Mouse (Mus musculus): ENCODE results near the gene 4930544D05Rik. TPM values are rescaled to one million over a fixed set of nuclear protein-coding genes. Genes with fewer than 3 reads are reported as not detected.

The 4930544D05Rik gene
- polyA plus RNA-seq, 1 experiment: not detected

DNA sequence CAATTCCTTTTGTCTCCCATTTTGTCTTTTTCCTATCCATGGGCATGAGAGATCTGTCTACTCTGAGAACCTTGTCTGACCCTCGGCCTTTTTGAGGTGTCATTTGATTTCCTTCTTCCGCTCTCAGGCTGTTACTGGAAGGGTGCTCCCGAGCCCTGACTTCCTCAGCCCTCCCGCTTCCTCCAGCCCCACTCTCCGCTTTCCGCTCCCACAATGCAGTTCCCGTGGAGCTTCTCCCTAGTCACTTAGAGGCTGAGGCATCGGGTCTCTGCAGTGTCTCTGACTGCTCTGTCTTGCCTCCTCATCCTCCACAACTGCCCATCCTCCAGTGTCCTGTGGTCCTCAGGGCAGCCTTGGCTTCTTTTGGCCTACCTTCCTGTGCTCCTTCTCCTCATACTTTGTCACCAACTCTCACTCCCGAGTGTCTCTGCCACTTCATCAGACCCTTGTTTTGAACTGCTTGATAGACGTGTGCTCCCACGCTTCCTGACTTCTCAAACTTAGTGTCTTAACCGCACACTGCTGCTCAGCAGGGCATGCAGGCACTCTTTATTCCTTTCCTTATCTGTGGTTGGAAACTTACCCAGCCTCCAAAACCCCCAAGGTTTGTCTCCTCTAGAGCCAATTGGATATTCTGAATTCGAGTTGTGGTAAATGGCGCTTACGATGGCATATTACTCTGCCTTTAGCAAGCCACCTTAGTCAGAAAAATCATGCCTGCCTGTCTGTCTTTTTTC lies 21.2 kb upstream of the 4930544D05Rik start:
- no peak overlapping the region for H3K4me3 ChIP-seq (ENCODE audit: insufficient read depth, poor library complexity, severe bottlenecking)
- H3K27me3 ChIP-seq (ENCODE audit: control insufficient read depth, insufficient read depth, insufficient read length): no peaks in the 10 kb centered on the region
- H3K79me2 ChIP-seq (ENCODE audit: control insufficient read depth, insufficient read depth): peaks cover 51% of the 10 kb centered on the region
- TF ChIP-seq MAX (IDR thresholded peaks at IDR 0.05): no peak
- TF ChIP-seq MYOG (IDR thresholded peaks at IDR 0.05; ENCODE audit: control insufficient read depth, extremely low read depth, insufficient read length): no peak
- TF ChIP-seq USF1 (IDR thresholded peaks at IDR 0.05; ENCODE audit: low read depth): no peak
- TF ChIP-seq CTCF (IDR thresholded peaks at IDR 0.05; ENCODE audit: control insufficient read depth, insufficient read depth, insufficient read length): no peak
- TF ChIP-seq MYOD1 (IDR thresholded peaks at IDR 0.05; ENCODE audit: control insufficient read depth, insufficient read length, low read depth): no peak
- TF ChIP-seq FOSL1 (IDR thresholded peaks at IDR 0.05; ENCODE audit: insufficient read depth, low read length, poor library complexity, severe bottlenecking): no peak
- no peak for TF ChIP-seq CEBPB (IDR thresholded peaks at IDR 0.05; ENCODE audit: low read depth)
- H3K79me3 ChIP-seq (ENCODE audit: low read depth): peaks cover 15% of the 10 kb centered on the region
- H3K36me3 ChIP-seq (ENCODE audit: control insufficient read depth, insufficient read depth): peaks cover 25% of the 10 kb centered on the region
- H3ac ChIP-seq (ENCODE audit: control insufficient read depth, insufficient read length, low read depth): no peak overlapping the region

DNA sequence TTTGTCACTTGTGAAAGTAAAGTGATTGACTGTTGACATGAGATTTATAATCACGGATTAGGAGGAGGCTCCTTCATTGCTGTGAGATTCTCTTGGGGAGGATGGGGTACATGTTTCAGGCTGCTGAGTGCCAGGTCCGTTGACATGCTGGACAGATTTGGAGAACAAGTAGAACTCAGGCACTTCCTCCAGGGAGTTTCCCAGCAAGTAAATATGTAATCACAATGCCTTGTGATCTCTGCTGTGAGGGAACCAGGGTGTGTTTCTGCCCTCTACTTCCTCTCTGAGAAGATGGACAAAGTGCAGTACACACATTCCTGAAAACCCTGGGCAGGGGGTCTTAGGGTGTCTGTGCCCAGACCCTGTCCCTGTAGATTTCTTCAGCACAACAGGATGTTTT lies 20.0 kb upstream of the 4930544D05Rik start:
- Histone ChIP-seq H3K79me2 (ENCODE audit: control insufficient read depth, insufficient read depth) (peaks cover 39% of the 10 kb centered on the region), H3K4me3 (ENCODE audit: insufficient read depth, poor library complexity, severe bottlenecking) (no peak overlapping the region), H3K27me3 (ENCODE audit: control insufficient read depth, insufficient read depth, insufficient read length) (no peaks in the 10 kb centered on the region), H3K79me3 (ENCODE audit: low read depth) (peaks cover 8% of the 10 kb centered on the region), H3K36me3 (ENCODE audit: control insufficient read depth, insufficient read depth) (peaks cover 25% of the 10 kb centered on the region), H3ac (ENCODE audit: control insufficient read depth, insufficient read length, low read depth) (no peak overlapping the region)
- TF ChIP-seq MYOG (IDR thresholded peaks at IDR 0.05; ENCODE audit: control insufficient read depth, extremely low read depth, insufficient read length): no peak
- TF ChIP-seq CEBPB (IDR thresholded peaks at IDR 0.05; ENCODE audit: low read depth): no peak
- no peak for TF ChIP-seq CTCF (IDR thresholded peaks at IDR 0.05; ENCODE audit: control insufficient read depth, insufficient read depth, insufficient read length)
- no peak for TF ChIP-seq MYOD1 (IDR thresholded peaks at IDR 0.05; ENCODE audit: control insufficient read depth, insufficient read length, low read depth)
- TF ChIP-seq FOSL1 (IDR thresholded peaks at IDR 0.05; ENCODE audit: insufficient read depth, low read length, poor library complexity, severe bottlenecking): no peak
- TF ChIP-seq USF1 (IDR thresholded peaks at IDR 0.05; ENCODE audit: low read depth): no peak
- TF ChIP-seq MAX (IDR thresholded peaks at IDR 0.05): no peak

DNA sequence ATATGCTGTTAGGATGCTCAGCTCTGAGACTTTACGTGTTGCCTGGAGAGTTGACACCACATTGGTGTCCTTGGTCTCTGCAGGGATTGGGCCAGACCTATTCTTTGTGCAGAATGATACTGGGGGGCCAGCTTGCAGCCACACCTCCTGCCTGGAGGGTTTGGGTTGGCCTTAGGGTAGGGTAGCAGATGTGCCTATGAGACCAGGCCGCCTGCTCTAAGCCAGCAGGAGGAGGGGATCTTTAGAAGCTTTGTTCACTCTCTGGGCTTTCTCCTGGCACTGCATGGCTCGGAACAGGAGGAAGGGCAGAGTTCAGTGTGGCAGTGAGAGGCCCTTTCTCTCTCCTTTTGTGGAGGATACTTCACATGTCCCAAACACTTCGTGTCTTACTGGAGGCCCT lies 19.6 kb upstream of the 4930544D05Rik start:
- H3K27me3 ChIP-seq (ENCODE audit: control insufficient read depth, insufficient read depth, insufficient read length): no peaks in the 10 kb centered on the region
- no peak overlapping the region for H3ac ChIP-seq (ENCODE audit: control insufficient read depth, insufficient read length, low read depth)
- no peak overlapping the region for H3K4me3 ChIP-seq (ENCODE audit: insufficient read depth, poor library complexity, severe bottlenecking)
- H3K79me2 ChIP-seq (ENCODE audit: control insufficient read depth, insufficient read depth): peaks cover 35% of the 10 kb centered on the region
- H3K36me3 ChIP-seq (ENCODE audit: control insufficient read depth, insufficient read depth): peaks cover 25% of the 10 kb centered on the region
- peaks cover 4% of the 10 kb centered on the region for H3K79me3 ChIP-seq (ENCODE audit: low read depth)
- TF ChIP-seq USF1 (IDR thresholded peaks at IDR 0.05; ENCODE audit: low read depth) (no peak), MAX (IDR thresholded peaks at IDR 0.05) (no peak), MYOG (IDR thresholded peaks at IDR 0.05; ENCODE audit: control insufficient read depth, extremely low read depth, insufficient read length) (no peak), CTCF (IDR thresholded peaks at IDR 0.05; ENCODE audit: control insufficient read depth, insufficient read depth, insufficient read length) (no peak), FOSL1 (IDR thresholded peaks at IDR 0.05; ENCODE audit: insufficient read depth, low read length, poor library complexity, severe bottlenecking) (no peak), CEBPB (IDR thresholded peaks at IDR 0.05; ENCODE audit: low read depth) (no peak), MYOD1 (IDR thresholded peaks at IDR 0.05; ENCODE audit: control insufficient read depth, insufficient read length, low read depth) (no peak)

DNA sequence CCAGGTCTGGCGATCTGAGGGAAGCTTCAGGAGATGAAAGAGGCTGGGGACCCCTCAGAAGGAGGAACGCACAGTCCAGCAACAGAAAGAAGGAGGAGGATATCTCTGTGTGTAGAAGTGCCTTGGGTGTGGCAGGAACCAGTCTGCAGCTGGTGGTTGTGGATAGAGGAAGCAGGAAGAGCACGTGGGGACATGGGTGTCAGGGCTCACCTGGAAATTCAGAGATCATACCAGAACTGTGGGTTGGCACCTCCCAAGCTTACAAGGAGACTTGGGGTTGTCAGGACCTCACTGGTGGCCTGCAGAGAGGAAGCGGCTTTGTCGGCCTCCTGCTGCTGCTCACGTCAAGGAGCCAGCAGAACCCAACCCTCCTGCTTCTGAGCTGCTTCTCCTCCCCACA lies 18.3 kb upstream of the 4930544D05Rik start:
- H3K36me3 ChIP-seq (ENCODE audit: control insufficient read depth, insufficient read depth): peaks cover 36% of the 10 kb centered on the region
- H3K27me3 ChIP-seq (ENCODE audit: control insufficient read depth, insufficient read depth, insufficient read length): no peaks in the 10 kb centered on the region
- H3K4me3 ChIP-seq (ENCODE audit: insufficient read depth, poor library complexity, severe bottlenecking): no peak overlapping the region
- TF ChIP-seq FOSL1 (IDR thresholded peaks at IDR 0.05; ENCODE audit: insufficient read depth, low read length, poor library complexity, severe bottlenecking) (no peak), MYOG (IDR thresholded peaks at IDR 0.05; ENCODE audit: control insufficient read depth, extremely low read depth, insufficient read length) (no peak), CEBPB (IDR thresholded peaks at IDR 0.05; ENCODE audit: low read depth) (no peak), USF1 (IDR thresholded peaks at IDR 0.05; ENCODE audit: low read depth) (no peak)
- H3K79me2 ChIP-seq (ENCODE audit: control insufficient read depth, insufficient read depth): peaks cover 24% of the 10 kb centered on the region
- H3ac ChIP-seq (ENCODE audit: control insufficient read depth, insufficient read length, low read depth): no peak overlapping the region
- H3K79me3 ChIP-seq (ENCODE audit: low read depth): peaks cover 2% of the 10 kb centered on the region

DNA sequence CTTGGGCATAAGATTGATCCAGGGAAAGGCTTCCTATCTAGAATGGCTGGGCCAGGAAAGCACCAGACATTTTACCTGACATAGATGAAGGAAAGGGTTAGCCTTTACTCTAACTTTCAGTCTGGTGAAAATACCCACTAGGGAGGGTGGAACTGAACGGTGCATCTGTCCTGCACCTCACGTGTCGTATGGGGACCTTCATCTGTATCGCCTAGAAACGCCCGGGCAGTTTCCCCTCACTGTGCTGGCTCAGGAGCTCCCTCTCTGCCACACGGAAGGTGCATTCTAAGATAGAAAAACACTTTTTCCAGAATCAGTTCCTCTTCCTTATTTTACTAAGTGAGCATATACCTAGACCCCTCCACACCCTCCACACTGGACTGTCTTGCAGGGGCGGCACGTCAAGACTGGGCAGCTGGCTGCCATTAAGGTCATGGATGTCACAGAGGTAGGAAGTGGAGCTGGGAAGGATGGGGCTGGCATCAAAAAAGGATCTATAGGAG lies 17.1 kb upstream of the 4930544D05Rik start:
- Histone ChIP-seq H3K79me3 (ENCODE audit: low read depth) (peaks cover 2% of the 10 kb centered on the region), H3K36me3 (ENCODE audit: control insufficient read depth, insufficient read depth) (peaks cover 36% of the 10 kb centered on the region), H3K27me3 (ENCODE audit: control insufficient read depth, insufficient read depth, insufficient read length) (no peaks in the 10 kb centered on the region), H3ac (ENCODE audit: control insufficient read depth, insufficient read length, low read depth) (no peak overlapping the region), H3K4me3 (ENCODE audit: insufficient read depth, poor library complexity, severe bottlenecking) (no peak overlapping the region), H3K79me2 (ENCODE audit: control insufficient read depth, insufficient read depth) (peaks cover 12% of the 10 kb centered on the region)
- TF ChIP-seq CEBPB (IDR thresholded peaks at IDR 0.05; ENCODE audit: low read depth) (no peak), FOSL1 (IDR thresholded peaks at IDR 0.05; ENCODE audit: insufficient read depth, low read length, poor library complexity, severe bottlenecking) (no peak), CTCF (IDR thresholded peaks at IDR 0.05; ENCODE audit: control insufficient read depth, insufficient read depth, insufficient read length) (no peak), MYOD1 (IDR thresholded peaks at IDR 0.05; ENCODE audit: control insufficient read depth, insufficient read length, low read depth) (no peak), MYOG (IDR thresholded peaks at IDR 0.05; ENCODE audit: control insufficient read depth, extremely low read depth, insufficient read length) (no peak)
